32 mouse cellular contexts compared by ENCODE assay signal in genomic region chr1:74304946-74305345, GRCm38 (mm10). TPM values are rescaled to one million over a fixed set of nuclear protein-coding genes. Genes with fewer than 3 reads are reported as not detected.
DNase-seq lines count a peak whose midpoint lies in the region; ATAC-seq and TF ChIP-seq lines count a peak whose summit lies in the region.
"Had no signal": no experiment of that assay in that cellular context is flagged by ENCODE, and none has a peak within 500 bp of the region (broad histone marks: within the 10 kb centered on the region; RNA-seq: fewer than 3 reads in every experiment).

No protein-coding gene starts in this region.

- dilution Hi-C loops in CH12.LX (cut with MboI; ENCODE audit: extremely low pct_ligation_motif_present, extremely low pct_unique_long_range_greater_than_20kb, low sequenced_read_pairs) = no loop called here

- H3K27ac ChIP-seq in heart, embryonic 16.5 days (ENCODE audit: low read length) = peak overlapping the region; percentile 23; the same call in 1 of the 2 replicates
- no peak overlapping the region for H3K27ac ChIP-seq in heart, embryonic 11.5 days (ENCODE audit: low read depth, low read length)
- no peak overlapping the region for H3K27ac ChIP-seq in lung, embryonic 14.5 days (ENCODE audit: low read depth)
- no peak overlapping the region for H3K27ac ChIP-seq in CH12.LX (ENCODE audit: insufficient read depth, low read depth)
- H3K27ac ChIP-seq: forebrain, embryonic 12.5 days; hindbrain, embryonic 13.5 days; neural tube, embryonic 12.5 days had no signal

- peak; percentile 20 for DNase-seq in cerebellum, adult 9-11 months
- no peak for DNase-seq in cerebellum, adult 11-12 months
- peak; percentile 71 for DNase-seq in lung, embryonic 14.5 days
- no peak for DNase-seq in lung, postnatal 14 days
- no peak for DNase-seq in CH12.LX (ENCODE audit: extremely low read depth)
- DNase-seq in kidney, adult 8-10 months = no peak
- DNase-seq: adrenal gland, postnatal 10 days; cerebellum, postnatal 14 days; forebrain, postnatal 0 days; gastrocnemius, postnatal 10 days; heart, postnatal 4 days; kidney, adult 11 months; right cerebral cortex, postnatal 4 days; thymus, adult 2 months; thymus, postnatal 36 days had no signal

- no peak for ATAC-seq in heart, embryonic 16.5 days (replicated peaks; ENCODE audit: extremely low read depth, insufficient read depth, low FRiP score)
- ATAC-seq in heart, embryonic 11.5 days (replicated peaks; ENCODE audit: insufficient number of reproducible peaks, low FRiP score, low TSS enrichment) = no peak
- no peak for ATAC-seq in lung, embryonic 14.5 days (ENCODE audit: insufficient read depth)
- ATAC-seq: forebrain, postnatal 0 days; midbrain, embryonic 16.5 days had no signal

- in situ Hi-C loops in CH12.LX (cut with MboI; ENCODE audit: low pct_ligation_motif_present, low pct_unique_long_range_greater_than_20kb, low sequenced_read_pairs) = loop anchor here (5.0 kb wide), 1 partner anchor 57 kb away; the partner anchor contains the start of gene Catip

- peaks cover 42% of the 10 kb centered on the region for H3K4me1 ChIP-seq in heart, embryonic 16.5 days (ENCODE audit: control insufficient read depth, insufficient read depth, low read length)
- peaks cover 24% of the 10 kb centered on the region for H3K4me1 ChIP-seq in heart, embryonic 11.5 days (ENCODE audit: control insufficient read depth, insufficient read depth, low read length)
- peaks cover 13% of the 10 kb centered on the region; the same call in 1 of the 2 replicates for H3K4me1 ChIP-seq in lung, embryonic 14.5 days (ENCODE audit: insufficient read depth)
- H3K4me1 ChIP-seq in CH12.LX (ENCODE audit: control insufficient read depth in 1 of 2, insufficient read depth in 2 of 2) = peaks cover 14 to 65% of the 10 kb centered on the region in 2 experiments

- no peak for TF ChIP-seq CTCF in lung, embryonic 14.5 days (IDR thresholded peaks at IDR 0.05; ENCODE audit: low read depth)
- TF ChIP-seq CTCF in CH12.LX (conservative IDR thresholded peaks at IDR 0.05 in 1 of 2, IDR thresholded peaks at IDR 0.05 in 1 of 2; ENCODE audit: low read depth in 2 of 2, low read length in 2 of 2) = no peak

- TF ChIP-seq POLR2A in CH12.LX (IDR thresholded peaks at IDR 0.05; ENCODE audit: low read depth, low read length) = no peak

- no peak overlapping the region for H3K9ac ChIP-seq in heart, embryonic 16.5 days (ENCODE audit: low read length)
- no peak overlapping the region for H3K9ac ChIP-seq in heart, embryonic 11.5 days (ENCODE audit: low read depth, low read length)
- no peak overlapping the region for H3K9ac ChIP-seq in lung, embryonic 14.5 days
- H3K9ac ChIP-seq in CH12.LX (ENCODE audit: insufficient read depth, low read depth) = no peak overlapping the region; the same call in 1 of the 2 replicates
- H3K9ac ChIP-seq: hindbrain, embryonic 13.5 days; neural tube, embryonic 12.5 days had no signal

- TF ChIP-seq EP300 in CH12.LX (IDR thresholded peaks at IDR 0.05; ENCODE audit: low read length) = no peak

- no peaks in the 10 kb centered on the region for H3K9me3 ChIP-seq in heart, embryonic 16.5 days (replicated peaks; ENCODE audit: control insufficient read depth, low read length)
- no peaks in the 10 kb centered on the region for H3K9me3 ChIP-seq in heart, embryonic 11.5 days (replicated peaks; ENCODE audit: control insufficient read depth, low read length)
- no peaks in the 10 kb centered on the region for H3K9me3 ChIP-seq in lung, embryonic 14.5 days (ENCODE audit: low read depth, low read length)
- H3K9me3 ChIP-seq in CH12.LX (replicated peaks; ENCODE audit: low read length) = peaks cover 2% of the 10 kb centered on the region
- H3K9me3 ChIP-seq: forebrain, embryonic 12.5 days; heart, embryonic 10.5 days; hindbrain, embryonic 13.5 days; neural tube, embryonic 12.5 days had no signal

- no peaks in the 10 kb centered on the region for H3K27me3 ChIP-seq in heart, embryonic 16.5 days (ENCODE audit: control insufficient read depth, insufficient read depth, low read length)
- no peaks in the 10 kb centered on the region for H3K27me3 ChIP-seq in heart, embryonic 11.5 days (ENCODE audit: control insufficient read depth, insufficient read depth, low read length)
- H3K27me3 ChIP-seq in lung, embryonic 14.5 days (ENCODE audit: insufficient read depth, low read length) = no peaks in the 10 kb centered on the region
- H3K27me3 ChIP-seq in CH12.LX (replicated peaks) = no peaks in the 10 kb centered on the region
- H3K27me3 ChIP-seq: Patski had no signal

- H3K79me2 ChIP-seq in CH12.LX (replicated peaks; ENCODE audit: control insufficient read depth, extremely low read depth, insufficient read depth, poor library complexity, severe bottlenecking) = peaks cover 19% of the 10 kb centered on the region

- H3K4me3 ChIP-seq in heart, embryonic 16.5 days (ENCODE audit: low read length) = no peak overlapping the region
- H3K4me3 ChIP-seq in heart, embryonic 11.5 days (ENCODE audit: low read depth, low read length) = no peak overlapping the region
- no peak overlapping the region for H3K4me3 ChIP-seq in lung, embryonic 14.5 days (ENCODE audit: low read depth, low read length)
- H3K4me3 ChIP-seq in CH12.LX (replicated peaks in 1 of 3; ENCODE audit: low read depth in 2 of 3, low read length in 2 of 3, poor library complexity in 1 of 3) = no peak overlapping the region

- no peak for TF ChIP-seq RAD21 in CH12.LX (IDR thresholded peaks at IDR 0.05; ENCODE audit: low read depth, low read length)

- 61% methylated on average over 4 of the region's 4 CpGs for WGBS in heart, embryonic 16.5 days
- 64% methylated on average over 4 of the region's 4 CpGs for WGBS in heart, embryonic 11.5 days (ENCODE audit: insufficient replicate concordance)
- WGBS in lung, embryonic 14.5 days = 45% methylated on average over 4 of the region's 4 CpGs

- no peak overlapping the region for H3K4me2 ChIP-seq in heart, embryonic 16.5 days (ENCODE audit: low read depth, low read length)
- H3K4me2 ChIP-seq in heart, embryonic 11.5 days = no peak overlapping the region
- no peak overlapping the region for H3K4me2 ChIP-seq in lung, embryonic 14.5 days
- H3K4me2 ChIP-seq in CH12.LX (ENCODE audit: insufficient read depth, low read depth, poor library complexity, severe bottlenecking) = 0 out of 2 replicates have a peak overlapping the region, but pooled peaks have one; percentile 17

- H3K36me3 ChIP-seq in heart, embryonic 16.5 days (ENCODE audit: control insufficient read depth, insufficient read depth) = no peaks in the 10 kb centered on the region
- no peaks in the 10 kb centered on the region for H3K36me3 ChIP-seq in heart, embryonic 11.5 days (ENCODE audit: control insufficient read depth, insufficient read depth, low read length)
- H3K36me3 ChIP-seq in lung, embryonic 14.5 days (ENCODE audit: insufficient read depth) = no peaks in the 10 kb centered on the region
- H3K36me3 ChIP-seq in CH12.LX (replicated peaks in 1 of 2; ENCODE audit: control insufficient read depth in 1 of 2, insufficient read depth in 1 of 2, low read length in 1 of 2) = peaks cover 0 to 15% of the 10 kb centered on the region in 2 experiments
- H3K36me3 ChIP-seq: forebrain, embryonic 12.5 days; heart, embryonic 10.5 days; hindbrain, embryonic 13.5 days; neural tube, embryonic 12.5 days had no signal

TF ChIP-seq in CH12.LX, 34 proteins besides CTCF, POLR2A, EP300 and RAD21:
- TF ChIP-seq TBP (conservative IDR thresholded peaks at IDR 0.05; ENCODE audit: low read depth, low read length) = no peak
- TF ChIP-seq UBTF (IDR thresholded peaks at IDR 0.05; ENCODE audit: low read depth, low read length) = no peak
- TF ChIP-seq MAZ (IDR thresholded peaks at IDR 0.05; ENCODE audit: low read depth, low read length) = no peak
- TF ChIP-seq JUND (conservative IDR thresholded peaks at IDR 0.05; ENCODE audit: low read depth, low read length) = no peak

RNA-seq across cellular contexts. Expression of gene Tmbim1, which starts 0.5 kb away (rescaled TPM):
- polyA plus RNA-seq in heart, embryonic 16.5 days (2015; fragmentation: Nextera tagmentation; extraction: Ambion mirVana) = 51.2 and 51.4 TPM in 2 replicates
- 29.2 and 37.1 TPM in 2 replicates for polyA plus RNA-seq in heart, embryonic 11.5 days (2014; fragmentation: Nextera tagmentation; extraction: Ambion mirVana)
- polyA plus RNA-seq in lung, embryonic 14.5 days (2014; fragmentation: Nextera tagmentation; extraction: Ambion mirVana) = 25.5 and 29.8 TPM in 2 replicates
- total RNA-seq in CH12.LX (2012; rRNA removed) (30.9 and 32.4 TPM in 2 replicates), CH12.LX (2014; rRNA removed) (26.6 and 28.3 TPM in 2 replicates)
- 31.1 and 35.1 TPM in 2 replicates for polyA plus RNA-seq in CH12.LX (2012; ENCODE audit: insufficient read length, low read depth)

RNA-seq across cellular contexts. Expression of gene Pnkd, which starts 20.2 kb away (rescaled TPM):
- polyA plus RNA-seq in heart, embryonic 16.5 days (2015; fragmentation: Nextera tagmentation; extraction: Ambion mirVana) = 314 and 324 TPM in 2 replicates
- 225 and 231 TPM in 2 replicates for polyA plus RNA-seq in heart, embryonic 11.5 days (2014; fragmentation: Nextera tagmentation; extraction: Ambion mirVana)
- polyA plus RNA-seq in lung, embryonic 14.5 days (2014; fragmentation: Nextera tagmentation; extraction: Ambion mirVana) = 103 and 104 TPM in 2 replicates
- 117 and 154 TPM in 2 replicates for total RNA-seq in CH12.LX (2012; rRNA removed)
- total RNA-seq in CH12.LX (2014; rRNA removed) = 42.7 and 45.5 TPM in 2 replicates
- polyA plus RNA-seq in CH12.LX (2012; ENCODE audit: insufficient read length, low read depth) = 263 and 318 TPM in 2 replicates

RNA-seq across cellular contexts. Expression of gene Aamp, which starts 20.4 kb away (rescaled TPM):
- polyA plus RNA-seq in heart, embryonic 16.5 days (2015; fragmentation: Nextera tagmentation; extraction: Ambion mirVana) = 214 and 223 TPM in 2 replicates
- 173 and 193 TPM in 2 replicates for polyA plus RNA-seq in heart, embryonic 11.5 days (2014; fragmentation: Nextera tagmentation; extraction: Ambion mirVana)
- polyA plus RNA-seq in lung, embryonic 14.5 days (2014; fragmentation: Nextera tagmentation; extraction: Ambion mirVana) = 233 and 236 TPM in 2 replicates
- total RNA-seq in CH12.LX (2012; rRNA removed) (151 and 163 TPM in 2 replicates), CH12.LX (2014; rRNA removed) (103 and 108 TPM in 2 replicates)
- polyA plus RNA-seq in CH12.LX (2012; ENCODE audit: insufficient read length, low read depth) = 172 and 193 TPM in 2 replicates

RNA-seq across cellular contexts. Expression of gene Gpbar1, which starts 26.6 kb away (rescaled TPM):
- polyA plus RNA-seq in heart, embryonic 16.5 days (2015; fragmentation: Nextera tagmentation; extraction: Ambion mirVana) = 0.22 and 0.30 TPM in 2 replicates
- polyA plus RNA-seq in heart, embryonic 11.5 days (2014; fragmentation: Nextera tagmentation; extraction: Ambion mirVana) = 0.83 and 1.0 TPM in 2 replicates
- 0.18 and 0.57 TPM in 2 replicates for polyA plus RNA-seq in lung, embryonic 14.5 days (2014; fragmentation: Nextera tagmentation; extraction: Ambion mirVana)
- total RNA-seq in CH12.LX (2012; rRNA removed) (0.21 TPM in 1 of 2 replicates, not detected in the other), CH12.LX (2014; rRNA removed) (not detected in 2 replicates)
- not detected in 2 replicates for polyA plus RNA-seq in CH12.LX (2012; ENCODE audit: insufficient read length, low read depth)
- total RNA-seq: forebrain, postnatal 0 days; granulocyte monocyte progenitor cell, adult 5-6 weeks; heart, postnatal 4 days; layer of hippocampus, adult 2 months; layer of hippocampus, postnatal 14 days; left cerebral cortex, adult 2 months; left cerebral cortex, postnatal 36 days; megakaryocyte, adult 5-6 weeks; MEL had no signal
- polyA plus RNA-seq: cortical plate, adult 2 months; forebrain, postnatal 0 days; midbrain, embryonic 11.5 days; neural tube, embryonic 12.5 days had no signal

RNA-seq across cellular contexts. Expression of gene Catip, which starts 57.0 kb away (rescaled TPM):
- 0.62 and 1.1 TPM in 2 replicates for polyA plus RNA-seq in heart, embryonic 16.5 days (2015; fragmentation: Nextera tagmentation; extraction: Ambion mirVana)
- polyA plus RNA-seq in heart, embryonic 11.5 days (2014; fragmentation: Nextera tagmentation; extraction: Ambion mirVana) = 0.17 and 0.59 TPM in 2 replicates
- 0.62 and 0.63 TPM in 2 replicates for polyA plus RNA-seq in lung, embryonic 14.5 days (2014; fragmentation: Nextera tagmentation; extraction: Ambion mirVana)
- total RNA-seq in CH12.LX (2012; rRNA removed) (0.21 and 0.30 TPM in 2 replicates), CH12.LX (2014; rRNA removed) (0.11 and 0.20 TPM in 2 replicates)
- 2.1 and 2.6 TPM in 2 replicates for polyA plus RNA-seq in CH12.LX (2012; ENCODE audit: insufficient read length, low read depth)
- total RNA-seq: granulocyte monocyte progenitor cell, adult 5-6 weeks had no signal

Comparison
In these comparisons a context has a peak if more than half of its experiments do, and no peak if none do; other contexts are left out.
1. DNase-seq: peak in cerebellum, adult 9-11 months (single experiment) and lung, embryonic 14.5 days (single experiment); none in cerebellum, adult 11-12 months (single experiment), lung, postnatal 14 days (single experiment), CH12.LX (single experiment) and kidney, adult 8-10 months (0 of 2).